In the genomic region with DNA sequence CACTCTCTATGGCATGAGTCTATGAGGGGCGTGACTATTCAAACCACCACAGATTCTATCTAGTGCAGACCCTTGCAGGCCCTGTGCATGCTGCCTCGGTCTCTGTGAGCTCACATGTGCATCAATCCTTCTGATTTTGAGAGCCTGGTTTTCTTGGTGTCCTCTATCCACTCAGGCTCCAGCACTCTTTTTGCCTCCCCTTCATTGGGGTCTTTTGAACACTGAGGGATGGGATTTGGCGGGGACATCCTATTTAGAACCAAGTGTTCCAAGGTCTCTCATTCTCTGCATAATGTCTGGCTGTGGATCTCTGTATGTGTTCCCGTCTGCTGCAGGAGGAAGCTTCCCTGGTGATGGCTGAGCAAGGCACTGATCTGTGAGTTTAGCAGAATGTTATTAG, we compare ENCODE assay signal across 34 mouse cellular contexts.
"Had no signal": no experiment of that assay in that cellular context is flagged by ENCODE, and none has a peak within 500 bp of the region (broad histone marks: within the 10 kb centered on the region; RNA-seq: fewer than 3 reads in every experiment).

No protein-coding gene starts in this region.

- H3K27ac ChIP-seq: heart, embryonic 10.5 days; heart, embryonic 13.5 days; heart, embryonic 15.5 days; hindbrain, embryonic 10.5 days; hindbrain, embryonic 12.5 days; hindbrain, embryonic 13.5 days; hindbrain, embryonic 14.5 days; hindbrain, embryonic 15.5 days; hindbrain, postnatal 0 days; intestine, embryonic 15.5 days; kidney, embryonic 15.5 days; kidney, postnatal 0 days; layer of hippocampus, adult 2 months had no signal

- H3K36me3 ChIP-seq: heart, embryonic 10.5 days; heart, embryonic 12.5 days; heart, embryonic 13.5 days; heart, embryonic 15.5 days; hindbrain, embryonic 10.5 days; hindbrain, embryonic 12.5 days; hindbrain, embryonic 13.5 days; hindbrain, embryonic 15.5 days; intestine, embryonic 15.5 days; kidney, embryonic 15.5 days had no signal

- H3K4me1 ChIP-seq: heart, embryonic 10.5 days; heart, embryonic 12.5 days; heart, embryonic 13.5 days; heart, embryonic 15.5 days; hindbrain, embryonic 10.5 days; hindbrain, embryonic 12.5 days; hindbrain, embryonic 15.5 days; intestine, embryonic 15.5 days; kidney, embryonic 15.5 days had no signal

- H3K9ac ChIP-seq: heart, embryonic 12.5 days; heart, embryonic 13.5 days; heart, embryonic 15.5 days; hindbrain, embryonic 12.5 days; hindbrain, embryonic 13.5 days; hindbrain, embryonic 14.5 days; hindbrain, embryonic 15.5 days; intestine, embryonic 15.5 days; kidney, embryonic 15.5 days had no signal

- H3K27me3 ChIP-seq: heart, embryonic 15.5 days; hindbrain, embryonic 12.5 days; hindbrain, embryonic 13.5 days; hindbrain, embryonic 15.5 days; intestine, embryonic 15.5 days; kidney, embryonic 15.5 days had no signal

- DNase-seq: heart, postnatal 10 days; heart, postnatal 14 days; heart, postnatal 36 days; kidney, adult 11 months; kidney, adult 18-20 months; kidney, adult 2 months; kidney, adult 8-10 months; kidney, adult 9 months; kidney, postnatal 10 days; kidney, postnatal 14 days; kidney, postnatal 25 days; kidney, postnatal 36 days; kidney, postnatal 4 days; layer of hippocampus, adult 9-11 months; layer of hippocampus, postnatal 36 days had no signal

- H3K9me3 ChIP-seq: heart, embryonic 10.5 days; heart, embryonic 13.5 days; heart, embryonic 15.5 days; hindbrain, embryonic 10.5 days; hindbrain, embryonic 12.5 days; hindbrain, embryonic 13.5 days; hindbrain, embryonic 15.5 days; intestine, embryonic 15.5 days had no signal

- H3K4me2 ChIP-seq: heart, embryonic 11.5 days; heart, embryonic 12.5 days; heart, embryonic 13.5 days; heart, embryonic 15.5 days; hindbrain, embryonic 12.5 days; hindbrain, embryonic 13.5 days; hindbrain, embryonic 14.5 days; hindbrain, embryonic 15.5 days; intestine, embryonic 15.5 days; kidney, embryonic 15.5 days had no signal

- H3K4me3 ChIP-seq: heart, embryonic 10.5 days; heart, embryonic 12.5 days; heart, embryonic 13.5 days; heart, embryonic 15.5 days; hindbrain, embryonic 10.5 days; hindbrain, embryonic 12.5 days; hindbrain, embryonic 13.5 days; hindbrain, embryonic 15.5 days; intestine, embryonic 15.5 days; kidney, embryonic 15.5 days; layer of hippocampus, adult 2 months had no signal

- ATAC-seq: hindbrain, embryonic 16.5 days; hindbrain, postnatal 0 days; inflammation-experienced regulatory T-cells, adult 6 months; intestine, embryonic 15.5 days; intestine, embryonic 16.5 days; intestine, postnatal 0 days had no signal
